Mouse (Mus musculus) ES-Bruce4 (cell line): ENCODE results near the gene Spint5. TPM values are rescaled to one million over a fixed set of nuclear protein-coding genes. Genes with fewer than 3 reads are reported as not detected.

Source experiments
- H3K27ac ChIP-seq: 2 replicates; pipeline ENCODE4 v1.5.1; 2012; ENCODE audit warnings: low read length, inconsistent platforms; ENCODE audit not compliant: insufficient read depth
- H3K27me3 ChIP-seq: 2 replicates; pipeline ENCODE4 v1.6.1; 2012; ENCODE audit warnings: mild to moderate bottlenecking, low read length, inconsistent platforms; ENCODE audit not compliant: control insufficient read depth, poor library complexity, insufficient read depth, severe bottlenecking
- H3K36me3 ChIP-seq: 2 replicates; pipeline ENCODE4 v1.6.1; 2012; ENCODE audit warnings: inconsistent platforms, mild to moderate bottlenecking, low read length, moderate library complexity; ENCODE audit not compliant: control insufficient read depth, poor library complexity, insufficient read depth, severe bottlenecking
- H3K4me1 ChIP-seq: one replicate; pipeline ENCODE4 v1.8.1; 2011; ENCODE audit warnings: low read length; ENCODE audit not compliant: control insufficient read depth, insufficient read depth
- H3K4me3 ChIP-seq: 2 replicates; pipeline ENCODE4 v1.5.1; 2011; ENCODE audit warnings: low read depth, mild to moderate bottlenecking, low read length
- H3K9ac ChIP-seq: 2 replicates; pipeline ENCODE4 v1.6.1; 2012; ENCODE audit warnings: low read depth, mild to moderate bottlenecking, inconsistent platforms; ENCODE audit not compliant: poor library complexity, severe bottlenecking
- H3K9me3 ChIP-seq: replicated peaks from 2 replicates; pipeline ENCODE4 v1.6.1; 2012; ENCODE audit warnings: mild to moderate bottlenecking, low read length, inconsistent platforms; ENCODE audit not compliant: control insufficient read depth, poor library complexity, insufficient read depth, severe bottlenecking
- CTCF ChIP-seq: IDR thresholded peaks from one replicate; pipeline ENCODE4 v1.8.1; 2011; ENCODE audit warnings: low read depth, low read length
- EP300 ChIP-seq: IDR thresholded peaks from 2 replicates; pipeline ENCODE4 v1.6.1; 2011; ENCODE audit warnings: low read depth, low read length; ENCODE audit not compliant: insufficient read depth
- POLR2A ChIP-seq: IDR thresholded peaks from one replicate; pipeline ENCODE4 v1.8.1; 2011; ENCODE audit warnings: low read length; ENCODE audit not compliant: insufficient read depth
- polyA plus RNA-seq: library from polyadenylated mRNA; stranded (reverse); fragments of >200 nt; gene quantifications from 2 replicates; pipeline ENCODE4 v1.2.4, GENCODE M21; 2011; ENCODE audit warnings: low read depth; ENCODE audit not compliant: missing spikeins, insufficient read depth, insufficient read length

Gene Spint5
- polyA plus RNA-seq: not detected in 2 replicates

DNA sequence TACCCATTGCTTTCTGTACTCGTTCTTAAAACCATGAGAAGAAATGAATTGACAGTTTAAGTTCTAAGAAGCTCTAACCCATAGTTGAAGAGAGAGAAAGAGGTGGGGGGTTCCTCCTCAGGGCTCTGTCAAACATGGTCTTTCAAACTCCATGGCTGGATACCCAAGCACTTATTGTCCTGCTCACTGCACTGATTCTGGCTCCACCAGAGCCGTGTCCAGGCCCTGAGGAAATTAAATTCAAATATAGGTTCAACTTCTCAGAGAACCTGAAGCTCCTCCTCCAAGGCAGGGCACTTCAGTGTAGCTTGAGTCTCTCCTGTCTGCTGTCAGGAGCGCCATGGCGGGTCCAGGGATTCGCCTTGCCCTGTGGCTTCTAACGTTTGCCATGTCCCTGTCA lies at the start of gene Spint5:
Gene Spint5, plus strand, starts transcription at position 301 of the 400 bp plus-strand sequence.
- H3K4me1 ChIP-seq: no peaks in the 10 kb centered on the region
- no peaks in the 10 kb centered on the region for H3K36me3 ChIP-seq
- no peak within 1 kb of the TSS for H3K4me3 ChIP-seq
- H3K27me3 ChIP-seq: no peaks in the 10 kb centered on the region; the same call in 1 of the 2 replicates
- H3K27ac ChIP-seq: no peak within 1 kb of the TSS
- H3K9me3 ChIP-seq: no peaks in the 10 kb centered on the region
- no peak within 1 kb of the TSS for H3K9ac ChIP-seq
- TF ChIP-seq CTCF: no peak
- TF ChIP-seq POLR2A: no peak

DNA sequence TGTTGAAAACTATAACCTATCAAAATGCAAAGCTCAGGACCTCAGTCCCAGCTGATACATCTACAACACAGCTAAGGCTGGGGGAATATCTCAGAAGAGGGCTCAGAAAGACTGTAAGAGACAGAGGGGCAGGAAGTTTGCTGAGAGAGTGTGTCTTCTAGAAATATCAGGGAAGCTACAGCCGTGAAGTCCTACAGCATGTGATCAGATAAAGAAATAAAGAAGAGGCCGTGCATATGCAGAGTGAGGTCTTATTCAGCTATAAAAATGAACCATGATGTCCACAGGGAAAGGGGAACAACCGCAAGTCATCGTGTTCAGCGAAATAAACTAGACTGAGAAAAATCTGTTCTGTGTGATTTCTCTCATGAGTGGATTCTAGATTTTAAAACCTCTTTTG lies 44.8 kb upstream of the Spint5 start:
- H3K27me3 ChIP-seq: no peaks in the 10 kb centered on the region
- no peak for TF ChIP-seq EP300
- no peak overlapping the region for H3K4me3 ChIP-seq
- H3K4me1 ChIP-seq: no peaks in the 10 kb centered on the region
- H3K9ac ChIP-seq: no peak overlapping the region
- H3K36me3 ChIP-seq: no peaks in the 10 kb centered on the region
- peaks cover 7% of the 10 kb centered on the region; the same call in 1 of the 2 replicates for H3K9me3 ChIP-seq
- H3K27ac ChIP-seq: no peak overlapping the region

DNA sequence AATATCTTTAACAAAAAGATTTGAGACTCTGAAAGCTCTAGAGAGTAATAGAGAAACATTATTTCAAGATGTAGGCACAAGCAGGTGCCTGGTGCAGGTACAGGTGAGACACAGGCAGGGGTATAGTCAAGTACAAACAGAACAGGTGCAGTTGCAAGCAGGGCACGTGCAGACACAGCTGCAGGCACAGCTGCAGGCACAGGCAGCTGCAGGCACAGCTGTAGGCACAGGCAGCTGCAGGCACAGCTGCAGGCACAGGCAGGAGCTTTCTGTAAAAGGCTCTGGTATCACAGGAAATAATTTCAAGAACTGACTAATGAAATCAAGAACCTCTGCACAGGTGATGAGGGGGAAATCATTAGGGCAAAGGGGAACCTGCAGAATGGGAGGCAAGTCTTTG lies 44.2 kb upstream of the Spint5 start:
- H3K4me1 ChIP-seq: no peaks in the 10 kb centered on the region
- H3K9me3 ChIP-seq: peaks cover 7% of the 10 kb centered on the region; the same call in 1 of the 2 replicates
- H3K4me3 ChIP-seq: no peak overlapping the region
- no peaks in the 10 kb centered on the region for H3K27me3 ChIP-seq
- no peak overlapping the region for H3K9ac ChIP-seq
- no peak for TF ChIP-seq POLR2A
- TF ChIP-seq EP300: no peak
- no peak for TF ChIP-seq CTCF
- H3K36me3 ChIP-seq: no peaks in the 10 kb centered on the region
- H3K27ac ChIP-seq: no peak overlapping the region

DNA sequence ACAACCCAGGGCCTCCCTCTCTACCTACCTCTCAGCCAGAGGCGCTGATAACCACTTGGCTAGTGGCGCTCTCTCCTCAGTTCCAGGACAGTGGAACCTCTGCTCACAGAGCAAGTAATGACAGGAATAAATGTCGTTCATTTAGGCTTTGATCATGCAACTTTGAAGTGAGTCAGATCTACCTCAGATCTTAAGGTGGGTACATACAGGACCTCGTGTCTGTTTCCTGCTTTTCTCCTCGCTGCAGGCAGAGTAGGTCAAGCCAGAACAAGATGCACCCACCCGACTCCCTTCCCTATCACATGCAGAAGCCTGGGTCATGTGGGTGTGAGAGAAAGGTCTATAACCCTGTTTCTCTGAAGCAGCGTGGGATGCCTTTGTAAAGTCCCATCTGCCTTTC lies 41.1 kb upstream of the Spint5 start, which contains the start of gene Wfdc11:
Gene Wfdc11, minus strand, starts transcription at position 101 of the 400 bp plus-strand sequence.
- H3K9ac ChIP-seq: no peak within 1 kb of the TSS
- TF ChIP-seq POLR2A (no peak), EP300 (no peak), CTCF (no peak)
- no peaks in the 10 kb centered on the region for H3K36me3 ChIP-seq

DNA sequence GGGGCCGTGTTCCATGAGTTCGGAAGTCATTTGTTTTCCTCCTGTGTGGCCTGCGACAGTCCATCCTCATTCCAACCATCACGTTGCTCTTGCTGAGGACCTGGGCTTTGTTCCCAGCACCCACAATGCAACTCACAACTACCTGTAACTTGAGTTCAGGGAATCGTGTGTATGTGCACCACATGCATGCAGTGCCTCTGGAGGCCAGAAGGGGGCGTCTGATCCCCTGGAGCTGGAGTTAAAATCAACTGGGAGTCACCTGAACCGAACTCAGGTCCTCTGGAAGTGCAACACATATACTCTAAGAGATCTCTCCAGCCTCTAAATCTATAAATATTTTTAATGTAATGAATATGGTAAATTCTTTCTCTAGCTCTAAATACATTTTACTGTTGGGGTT lies 39.0 kb upstream of the Spint5 start:
- H3K36me3 ChIP-seq: no peaks in the 10 kb centered on the region

More for the DNA sequence above, 41.1 kb upstream of the Spint5 start, which contains the start of gene Wfdc11:
- H3K27ac ChIP-seq: no peak within 1 kb of the TSS
- no peak within 1 kb of the TSS for H3K4me3 ChIP-seq
- H3K27me3 ChIP-seq: no peaks in the 10 kb centered on the region
- no peaks in the 10 kb centered on the region for H3K4me1 ChIP-seq
- H3K9me3 ChIP-seq: no peaks in the 10 kb centered on the region

DNA sequence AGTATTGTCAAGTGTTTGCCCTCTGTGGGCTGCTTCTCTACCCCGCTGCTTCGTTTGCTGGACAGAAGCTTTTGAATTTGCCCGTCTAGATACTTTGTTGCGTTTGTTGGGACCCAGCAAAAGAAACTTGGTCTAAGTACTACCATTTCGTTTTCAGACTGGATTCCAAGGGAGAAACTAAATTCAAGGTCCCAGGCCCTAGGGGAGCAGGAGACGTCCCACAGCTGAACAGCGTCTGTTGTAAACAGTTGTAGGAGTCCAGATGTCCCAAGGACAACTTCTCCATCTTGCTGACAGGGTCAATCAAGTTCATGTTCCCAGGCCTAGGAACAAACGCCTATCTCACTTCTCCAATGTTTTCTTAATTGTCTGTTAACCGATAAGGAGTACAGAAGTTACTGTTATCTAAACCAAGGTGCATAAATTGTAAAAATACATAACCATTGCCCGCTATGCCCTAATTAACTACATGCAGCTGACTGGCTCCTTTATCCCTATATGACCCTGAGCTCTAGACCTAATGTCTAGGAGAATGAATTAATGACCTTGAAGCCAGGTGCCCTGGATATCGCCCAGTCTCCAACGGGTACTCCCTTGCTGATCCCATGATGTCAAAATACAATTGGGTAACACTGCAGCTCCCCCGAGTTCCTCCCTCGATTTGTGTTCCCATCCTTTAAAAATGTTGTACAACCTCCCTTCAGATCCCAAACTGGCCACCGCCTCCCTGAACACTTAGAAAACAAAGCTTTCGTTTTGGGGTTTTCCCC lies 38.0 kb upstream of the Spint5 start:
- H3K9me3 ChIP-seq: no peaks in the 10 kb centered on the region
- H3K27ac ChIP-seq: no peak overlapping the region
- H3K36me3 ChIP-seq: no peaks in the 10 kb centered on the region
- H3K27me3 ChIP-seq: no peaks in the 10 kb centered on the region
- TF ChIP-seq CTCF: no peak
- TF ChIP-seq POLR2A: no peak
- no peak for TF ChIP-seq EP300
- no peak overlapping the region for H3K4me3 ChIP-seq
- H3K4me1 ChIP-seq: no peaks in the 10 kb centered on the region
- H3K9ac ChIP-seq: no peak overlapping the region

More for the DNA sequence above, 39.0 kb upstream of the Spint5 start:
- Histone ChIP-seq H3K4me1 (no peaks in the 10 kb centered on the region), H3K4me3 (no peak overlapping the region), H3K27me3 (no peaks in the 10 kb centered on the region), H3K9me3 (no peaks in the 10 kb centered on the region), H3K27ac (no peak overlapping the region), H3K9ac (no peak overlapping the region)
- no peak for TF ChIP-seq POLR2A
- TF ChIP-seq CTCF: peak; percentile 39
- no peak for TF ChIP-seq EP300
